Mouse (Mus musculus) hindbrain, embryonic 15.5 days (tissue): ENCODE measurements around the gene Utf1. TPM values are rescaled to one million over a fixed set of nuclear protein-coding genes. Genes with fewer than 3 reads are reported as not detected.
A peak's percentile ranks its signal among the peaks of the same experiment; 100 is the strongest.

Experiments
- ATAC-seq: fragments of 200-750 bp; cut with Nextera tagmentation; 2 replicates; pipeline ENCODE4 v1.8.0; 2017; ENCODE audit warnings: low read depth, moderate number of reproducible peaks, moderate TSS enrichment; ENCODE audit not compliant: low FRiP score
- H3K27ac ChIP-seq: fragments of 300-500 bp; sonication (generic); replicated peaks from 2 replicates; pipeline ENCODE4 v1.5.1; 2015; ENCODE audit warnings: mild to moderate bottlenecking, inconsistent platforms
- H3K27me3 ChIP-seq: fragments of 300-500 bp; sonication (generic); 2 replicates; pipeline ENCODE4 v1.6.1; 2015; ENCODE audit warnings: control low read depth, inconsistent platforms
- H3K36me3 ChIP-seq: fragments of 300-500 bp; sonication (generic); 2 replicates; pipeline ENCODE4 v1.6.1; 2015; ENCODE audit warnings: control low read depth, inconsistent platforms
- H3K4me1 ChIP-seq: fragments of 300-500 bp; sonication (generic); replicated peaks from 2 replicates; pipeline ENCODE4 v1.6.1; 2015; ENCODE audit warnings: control low read depth, inconsistent platforms
- H3K4me2 ChIP-seq: fragments of 300-500 bp; sonication (generic); 2 replicates; pipeline ENCODE4 v1.6.1; 2015; ENCODE audit warnings: moderate library complexity, mild to moderate bottlenecking, inconsistent platforms
- H3K4me3 ChIP-seq: fragments of 300-500 bp; sonication (generic); 2 replicates; pipeline ENCODE4 v1.5.1; 2015; ENCODE audit warnings: mild to moderate bottlenecking, inconsistent platforms
- H3K9ac ChIP-seq: fragments of 300-500 bp; sonication (generic); 2 replicates; pipeline ENCODE4 v1.6.1; 2015; ENCODE audit warnings: inconsistent platforms
- H3K9me3 ChIP-seq: fragments of 300-500 bp; sonication (generic); 2 replicates; pipeline ENCODE4 v1.6.1; 2016; ENCODE audit warnings: control low read depth, inconsistent platforms
- WGBS: fragments of 180-500 bp; shearing (Covaris S2); methylation state at CpG from one replicate; pipeline ENCODE4 v1.1.7; 2015; 5-methylcytosine and 5-hydroxymethylcytosine counted together
- polyA plus RNA-seq: library from polyadenylated mRNA; unstranded; fragments of >200 nt; fragmentation: Nextera tagmentation; extraction: Ambion mirVana; gene quantifications from 2 replicates; pipeline ENCODE4 v1.2.1, GENCODE M21; 2015

The Utf1 gene
- polyA plus RNA-seq: not detected in 2 replicates

- H3K36me3 ChIP-seq: no peaks in the 10 kb centered on the region
- peaks cover 80% of the 10 kb centered on the region for H3K27me3 ChIP-seq
- H3K9ac ChIP-seq: no peak within 1 kb of the TSS
- H3K4me1 ChIP-seq: peaks cover 12% of the 10 kb centered on the region
- peak within 1 kb of the TSS; percentile 30 for H3K4me3 ChIP-seq
- H3K9me3 ChIP-seq: no peaks in the 10 kb centered on the region
- ATAC-seq: peak; percentile 73
- peak within 1 kb of the TSS; percentile 50 for H3K4me2 ChIP-seq
- WGBS: 1% methylated on average over 56 of the region's 59 CpGs
- no peak within 1 kb of the TSS for H3K27ac ChIP-seq
Measured at GRCm38 (mm10) chr7:139943674-139944281, at the start of gene Utf1. Gene Utf1 (plus strand): TSS chr7:139943789.

GRCm38 (mm10) chr7:139894655-139895557 is 48.7 kb upstream of the Utf1 start, which contains the start of gene Kndc1:
Gene Kndc1 (plus strand): TSS chr7:139894696.
- H3K4me3 ChIP-seq: peak within 1 kb of the TSS; percentile 55
- WGBS: under 1% methylated on average over 50 of the region's 50 CpGs
- H3K27ac ChIP-seq: peak within 1 kb of the TSS; percentile 3; the same call in 1 of the 2 replicates
- H3K9me3 ChIP-seq: no peaks in the 10 kb centered on the region
- peak; percentile 86 for ATAC-seq
- H3K36me3 ChIP-seq: no peaks in the 10 kb centered on the region
- peaks cover 23% of the 10 kb centered on the region for H3K4me1 ChIP-seq
- H3K27me3 ChIP-seq: peaks cover 9% of the 10 kb centered on the region; the same call in 1 of the 2 replicates
- peak within 1 kb of the TSS; percentile 74 for H3K4me2 ChIP-seq
- peak within 1 kb of the TSS; percentile 61 for H3K9ac ChIP-seq

GRCm38 (mm10) chr7:139896271-139896670 is 47.3 kb upstream of the Utf1 start:
- ATAC-seq: no peak
- Histone ChIP-seq H3K9ac (no peak overlapping the region; the same call in 1 of the 2 replicates), H3K4me2 (peak overlapping the region; percentile 74), H3K4me3 (peak overlapping the region; percentile 55; the same call in 1 of the 2 replicates), H3K27me3 (peaks cover 9% of the 10 kb centered on the region; the same call in 1 of the 2 replicates), H3K4me1 (peaks cover 23% of the 10 kb centered on the region), H3K27ac (no peak overlapping the region), H3K9me3 (no peaks in the 10 kb centered on the region), H3K36me3 (no peaks in the 10 kb centered on the region)
- WGBS: 82% methylated on average over 7 of the region's 7 CpGs

- Histone ChIP-seq H3K4me1 (peaks cover 23% of the 10 kb centered on the region), H3K27ac (no peak overlapping the region), H3K27me3 (peaks cover 9% of the 10 kb centered on the region; the same call in 1 of the 2 replicates), H3K4me3 (no peak overlapping the region), H3K9ac (no peak overlapping the region), H3K4me2 (peak overlapping the region; percentile 74; the same call in 1 of the 2 replicates), H3K36me3 (no peaks in the 10 kb centered on the region), H3K9me3 (no peaks in the 10 kb centered on the region)
- ATAC-seq: no peak
- WGBS: 85% methylated on average over 7 of the region's 7 CpGs
Measured at GRCm38 (mm10) chr7:139896796-139897195, 46.8 kb upstream of the Utf1 start.

- Histone ChIP-seq H3K4me3 (no peak overlapping the region), H3K27me3 (peaks cover 3% of the 10 kb centered on the region; the same call in 1 of the 2 replicates), H3K4me1 (peaks cover 23% of the 10 kb centered on the region), H3K36me3 (no peaks in the 10 kb centered on the region), H3K27ac (no peak overlapping the region), H3K9me3 (no peaks in the 10 kb centered on the region), H3K4me2 (no peak overlapping the region), H3K9ac (no peak overlapping the region)
- WGBS: 90% methylated on average over 2 of the region's 2 CpGs
- no peak for ATAC-seq
Measured at GRCm38 (mm10) chr7:139898606-139899005, 45.0 kb upstream of the Utf1 start.

- Histone ChIP-seq H3K9ac (no peak overlapping the region), H3K27me3 (no peaks in the 10 kb centered on the region), H3K4me1 (peaks cover 17% of the 10 kb centered on the region), H3K4me2 (no peak overlapping the region), H3K9me3 (no peaks in the 10 kb centered on the region), H3K4me3 (no peak overlapping the region), H3K27ac (no peak overlapping the region), H3K36me3 (no peaks in the 10 kb centered on the region)
- no peak for ATAC-seq
- WGBS: 87% methylated on average over 7 of the region's 7 CpGs
Measured at GRCm38 (mm10) chr7:139899505-139899904, 44.1 kb upstream of the Utf1 start.

- no peaks in the 10 kb centered on the region for H3K9me3 ChIP-seq
- no peak overlapping the region for H3K4me2 ChIP-seq
- no peaks in the 10 kb centered on the region for H3K27me3 ChIP-seq
- ATAC-seq: no peak
- H3K27ac ChIP-seq: no peak overlapping the region
- 94% methylated on average over 7 of the region's 7 CpGs for WGBS
- H3K36me3 ChIP-seq: no peaks in the 10 kb centered on the region
- no peak overlapping the region for H3K4me3 ChIP-seq
- H3K9ac ChIP-seq: no peak overlapping the region
- H3K4me1 ChIP-seq: peaks cover 19% of the 10 kb centered on the region
Measured at GRCm38 (mm10) chr7:139900456-139900855, 43.1 kb upstream of the Utf1 start.

- H3K9ac ChIP-seq: no peak overlapping the region
- WGBS: 88% methylated on average over 6 of the region's 6 CpGs
- H3K4me2 ChIP-seq: no peak overlapping the region
- H3K9me3 ChIP-seq: no peaks in the 10 kb centered on the region
- ATAC-seq: no peak
- H3K36me3 ChIP-seq: no peaks in the 10 kb centered on the region
- peaks cover 19% of the 10 kb centered on the region for H3K4me1 ChIP-seq
- no peak overlapping the region for H3K27ac ChIP-seq
- no peaks in the 10 kb centered on the region for H3K27me3 ChIP-seq
- H3K4me3 ChIP-seq: no peak overlapping the region
Measured at GRCm38 (mm10) chr7:139900896-139901295, 42.7 kb upstream of the Utf1 start.

- ATAC-seq: no peak
- H3K4me2 ChIP-seq: no peak overlapping the region
- no peak overlapping the region for H3K4me3 ChIP-seq
- WGBS: 41% methylated on average over 1 of the region's 1 CpGs
- H3K4me1 ChIP-seq: peaks cover 15% of the 10 kb centered on the region
- H3K9ac ChIP-seq: no peak overlapping the region
- no peaks in the 10 kb centered on the region for H3K27me3 ChIP-seq
- H3K27ac ChIP-seq: no peak overlapping the region
- H3K9me3 ChIP-seq: no peaks in the 10 kb centered on the region
- no peaks in the 10 kb centered on the region for H3K36me3 ChIP-seq
Measured at GRCm38 (mm10) chr7:139901981-139902380, 41.6 kb upstream of the Utf1 start.

- 11% methylated on average over 6 of the region's 6 CpGs for WGBS
- ATAC-seq: no peak
- Histone ChIP-seq H3K9ac (no peak overlapping the region), H3K4me3 (no peak overlapping the region), H3K27me3 (no peaks in the 10 kb centered on the region), H3K36me3 (no peaks in the 10 kb centered on the region), H3K4me2 (peak overlapping the region; percentile 22; the same call in 1 of the 2 replicates), H3K27ac (no peak overlapping the region; the same call in 1 of the 2 replicates), H3K9me3 (no peaks in the 10 kb centered on the region), H3K4me1 (peaks cover 33% of the 10 kb centered on the region)
Measured at GRCm38 (mm10) chr7:139905261-139905660, 38.3 kb upstream of the Utf1 start.

- H3K27me3 ChIP-seq: no peaks in the 10 kb centered on the region
- peaks cover 34% of the 10 kb centered on the region for H3K4me1 ChIP-seq
- 5% methylated on average over 6 of the region's 6 CpGs for WGBS
- peak overlapping the region; percentile 22; the same call in 1 of the 2 replicates for H3K4me2 ChIP-seq
- no peak overlapping the region for H3K4me3 ChIP-seq
- H3K9ac ChIP-seq: no peak overlapping the region
- no peaks in the 10 kb centered on the region for H3K9me3 ChIP-seq
- no peaks in the 10 kb centered on the region; the same call in 1 of the 2 replicates for H3K36me3 ChIP-seq
- ATAC-seq: no peak
- H3K27ac ChIP-seq: no peak overlapping the region
Measured at GRCm38 (mm10) chr7:139905661-139906060, 37.9 kb upstream of the Utf1 start.

GRCm38 (mm10) chr7:139908176-139908575 is 35.4 kb upstream of the Utf1 start:
- H3K27me3 ChIP-seq: 0 out of 2 replicates have a peak, but pooled peaks cover 3% of the 10 kb centered on the region
- no peak for ATAC-seq
- H3K9ac ChIP-seq: no peak overlapping the region
- H3K4me1 ChIP-seq: peaks cover 34% of the 10 kb centered on the region
- H3K4me2 ChIP-seq: no peak overlapping the region
- no peaks in the 10 kb centered on the region; the same call in 1 of the 2 replicates for H3K36me3 ChIP-seq
- H3K9me3 ChIP-seq: no peaks in the 10 kb centered on the region
- peak overlapping the region; percentile 60 for H3K27ac ChIP-seq
- no peak overlapping the region for H3K4me3 ChIP-seq
- WGBS: 53% methylated on average over 5 of the region's 5 CpGs
